Mouse (Mus musculus): ENCODE measurements around the gene Cbarp.
A peak's percentile ranks its signal among the peaks of the same experiment; 100 is the strongest.

Cbarp gene

DNA sequence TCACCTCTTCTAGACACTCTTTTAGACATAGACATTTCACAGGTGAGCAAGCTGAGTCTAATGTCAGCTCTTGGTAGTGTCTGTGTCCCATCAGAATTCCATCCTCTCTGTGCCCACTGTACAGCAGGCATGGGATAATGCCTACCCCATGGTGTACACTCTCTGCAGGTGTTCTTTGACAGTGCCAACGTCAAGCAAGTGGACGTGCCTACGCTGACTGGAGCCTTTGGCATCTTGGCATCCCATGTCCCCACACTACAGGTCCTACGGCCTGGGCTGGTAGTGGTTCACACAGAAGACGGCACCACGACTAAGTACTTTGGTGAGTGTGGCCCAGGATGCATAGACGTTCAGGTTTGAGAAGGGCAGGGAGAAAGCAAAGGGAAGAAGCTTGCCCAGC is 3.0 kb upstream of the Cbarp start:
- DNase-seq (ENCODE audit: low spot score in 2 of 2), result no peak

DNA sequence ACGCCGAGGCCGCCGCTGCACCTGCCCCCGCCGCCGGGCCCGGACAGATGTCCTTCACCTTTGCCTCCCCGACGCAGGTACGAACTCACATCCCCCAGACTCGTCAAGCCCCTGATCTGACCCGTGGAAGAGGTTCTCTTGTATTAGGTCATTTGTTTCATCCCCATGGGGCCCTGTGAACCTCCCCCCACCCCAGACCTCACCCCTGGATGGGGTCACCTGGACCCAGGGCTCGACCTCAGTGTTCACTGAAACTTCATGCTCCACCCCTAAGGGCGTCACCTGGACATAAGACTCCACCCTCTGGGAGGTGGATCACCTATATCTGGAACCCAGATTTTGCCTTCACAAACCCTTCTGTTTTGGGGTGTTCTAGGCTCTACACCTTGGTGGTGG is 1.9 kb upstream of the Cbarp start:
- DNase-seq (ENCODE audit: low spot score in 2 of 2), result no peak

DNA sequence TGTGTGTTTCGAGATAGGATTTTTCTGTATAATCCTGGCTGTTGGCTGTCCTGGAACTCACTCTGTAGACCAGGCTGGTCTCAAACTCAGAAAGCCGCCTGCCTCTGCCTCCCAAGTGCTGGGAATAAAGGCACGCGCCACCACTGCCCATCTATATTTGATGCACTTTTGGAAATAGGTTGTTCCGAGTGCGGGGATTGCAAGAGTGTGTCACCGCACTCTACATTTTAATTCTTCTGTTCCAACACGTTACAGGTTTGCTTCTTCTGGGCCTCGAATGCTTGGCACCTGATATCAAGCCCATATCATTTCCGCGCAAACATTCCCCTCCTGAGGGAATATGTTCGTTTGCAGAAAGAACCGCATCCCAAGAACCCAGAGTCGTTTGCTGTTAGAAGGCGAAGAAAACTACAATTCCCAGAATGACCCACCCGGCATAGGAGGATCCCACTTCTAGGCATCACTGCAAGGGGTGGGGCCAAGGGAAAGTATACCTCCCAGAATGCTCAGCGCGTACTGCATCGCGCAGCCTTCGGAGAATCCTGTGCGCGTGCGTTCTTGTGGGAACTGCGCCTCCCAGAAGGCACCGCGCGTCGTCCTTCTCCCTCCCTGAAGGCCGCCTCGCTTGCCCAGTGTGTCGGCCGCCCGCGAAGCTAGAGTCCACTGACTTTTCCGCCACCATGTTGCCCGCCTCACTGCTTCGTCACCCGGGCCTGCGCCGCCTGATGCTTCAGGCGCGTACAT is 1.3 kb upstream of the Cbarp start:
- DNase-seq (ENCODE audit: low spot score in 2 of 2), result peak in 1 of 2 experiments; percentile 89

DNA sequence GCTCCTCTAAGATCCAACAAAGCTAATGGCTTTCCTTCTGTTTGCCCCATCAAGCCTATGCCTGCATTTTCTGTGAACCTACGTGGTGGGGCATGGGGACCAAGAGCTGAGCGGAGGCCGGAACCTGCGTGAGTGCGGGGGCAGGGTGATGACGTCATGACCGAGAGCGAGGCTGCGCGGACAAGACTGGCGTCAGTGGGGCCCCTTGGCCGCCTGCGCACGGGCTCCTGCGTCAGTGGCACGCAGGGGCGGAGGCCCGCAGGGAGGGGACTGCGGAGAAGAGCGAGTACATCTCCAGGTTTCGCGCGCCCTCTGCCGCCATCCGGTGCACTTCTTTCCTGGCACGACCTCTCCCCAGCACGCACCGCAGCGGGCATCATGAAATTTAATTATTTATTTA is 608 bp upstream of the Cbarp start:
- DNase-seq (ENCODE audit: low spot score in 2 of 2), result peak; percentile 91 to 94

DNA sequence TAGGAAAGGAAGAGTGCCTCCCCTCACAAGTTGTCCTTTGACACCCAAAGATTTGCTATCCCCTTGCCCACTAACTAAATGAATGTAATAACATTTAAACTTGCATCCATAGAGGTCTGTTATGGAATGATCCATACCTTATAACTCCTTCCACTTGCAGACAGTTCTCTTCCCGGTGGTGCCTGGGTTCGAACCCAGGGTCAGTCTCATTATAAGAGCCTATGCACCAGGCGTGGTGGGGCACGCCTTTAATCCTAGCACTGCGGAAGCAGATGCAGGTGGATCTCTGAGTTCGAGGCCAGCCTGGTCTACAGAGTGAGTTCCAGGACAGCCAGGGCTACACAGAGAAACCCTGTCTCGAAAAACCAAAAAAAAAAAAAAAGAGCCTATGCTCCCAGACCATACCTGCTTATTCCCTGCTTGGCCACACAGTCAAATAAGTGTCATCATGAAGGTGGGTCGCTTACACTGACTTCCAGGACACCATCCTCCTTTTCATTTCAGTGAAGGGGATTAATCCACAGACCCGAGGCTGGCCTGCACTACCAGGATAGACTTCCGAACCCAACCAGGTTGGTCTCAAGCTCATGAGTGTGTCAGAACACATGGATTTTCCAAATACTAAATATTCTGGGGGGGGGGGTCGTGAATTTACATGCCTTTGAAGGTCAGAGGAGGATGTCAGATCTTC is 515 bp downstream of the Cbarp start:
- DNase-seq (ENCODE audit: low spot score in 2 of 2), result no peak

DNA sequence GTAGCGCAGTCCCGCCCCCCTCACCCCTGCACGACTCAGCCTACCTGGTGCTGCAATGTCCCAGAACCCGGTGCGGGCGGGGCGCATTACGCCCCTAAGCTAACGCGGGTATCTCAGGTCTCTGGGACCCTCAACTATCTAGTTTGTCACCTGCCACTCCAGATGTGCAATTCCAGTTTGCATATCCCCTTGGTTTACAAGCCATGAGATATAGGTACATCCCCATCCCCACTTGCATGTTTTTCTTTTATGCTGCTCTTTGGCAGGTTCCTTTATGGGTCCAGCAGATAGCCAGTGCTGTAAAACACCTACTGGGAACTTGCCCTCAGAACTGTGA is 1.2 kb downstream of the Cbarp start:
- no peak for DNase-seq (ENCODE audit: low spot score in 2 of 2)

DNA sequence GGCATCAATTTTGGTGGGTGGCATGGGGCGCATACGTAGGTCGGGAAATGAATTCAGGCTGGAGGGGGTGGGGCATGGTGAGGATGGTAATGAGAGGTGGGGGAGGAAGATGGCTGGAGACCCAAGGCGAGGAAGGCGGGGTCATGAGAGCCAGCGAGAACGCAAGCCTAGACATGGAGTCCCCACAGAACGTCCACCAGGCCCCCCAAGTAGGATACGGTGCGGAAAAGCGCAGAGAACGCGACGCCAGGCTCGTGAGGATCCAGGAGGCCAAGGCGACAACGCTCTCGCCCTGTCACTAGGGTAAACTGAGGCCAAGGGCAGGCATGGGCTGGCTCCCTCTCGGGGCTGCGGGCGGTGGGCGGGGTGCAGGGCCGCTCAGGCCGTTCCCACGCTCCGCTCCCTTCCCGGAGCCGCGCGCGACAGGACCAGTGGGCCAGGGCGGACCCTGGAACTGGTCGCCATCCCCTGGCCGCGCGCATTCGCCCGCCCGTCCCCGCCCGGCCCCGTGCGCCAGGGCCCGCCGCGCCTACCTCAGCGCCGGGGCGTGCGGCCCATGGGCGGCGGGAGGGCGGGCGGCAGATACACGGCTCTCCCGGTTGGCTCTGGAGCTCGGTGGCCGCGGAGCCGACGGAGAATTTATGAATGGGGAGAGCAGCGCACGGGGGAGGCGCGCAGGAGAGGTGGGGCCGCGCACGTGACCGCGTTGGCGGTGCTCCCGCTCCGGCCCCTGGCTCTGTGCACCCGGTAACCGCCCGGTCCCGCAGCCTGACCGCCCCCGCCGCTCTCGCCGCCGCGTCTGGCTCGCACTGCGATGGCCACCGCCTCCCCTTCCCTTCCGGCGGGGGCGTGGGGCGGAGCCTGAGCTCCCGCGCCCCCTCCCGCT is 1.8 kb downstream of the Cbarp start, which contains the start of gene Atp5d:
Atp5d (plus strand) TSS at position 80 of the 886 bp plus-strand sequence.
- DNase-seq (ENCODE audit: low spot score in 2 of 2), result no peak

DNA sequence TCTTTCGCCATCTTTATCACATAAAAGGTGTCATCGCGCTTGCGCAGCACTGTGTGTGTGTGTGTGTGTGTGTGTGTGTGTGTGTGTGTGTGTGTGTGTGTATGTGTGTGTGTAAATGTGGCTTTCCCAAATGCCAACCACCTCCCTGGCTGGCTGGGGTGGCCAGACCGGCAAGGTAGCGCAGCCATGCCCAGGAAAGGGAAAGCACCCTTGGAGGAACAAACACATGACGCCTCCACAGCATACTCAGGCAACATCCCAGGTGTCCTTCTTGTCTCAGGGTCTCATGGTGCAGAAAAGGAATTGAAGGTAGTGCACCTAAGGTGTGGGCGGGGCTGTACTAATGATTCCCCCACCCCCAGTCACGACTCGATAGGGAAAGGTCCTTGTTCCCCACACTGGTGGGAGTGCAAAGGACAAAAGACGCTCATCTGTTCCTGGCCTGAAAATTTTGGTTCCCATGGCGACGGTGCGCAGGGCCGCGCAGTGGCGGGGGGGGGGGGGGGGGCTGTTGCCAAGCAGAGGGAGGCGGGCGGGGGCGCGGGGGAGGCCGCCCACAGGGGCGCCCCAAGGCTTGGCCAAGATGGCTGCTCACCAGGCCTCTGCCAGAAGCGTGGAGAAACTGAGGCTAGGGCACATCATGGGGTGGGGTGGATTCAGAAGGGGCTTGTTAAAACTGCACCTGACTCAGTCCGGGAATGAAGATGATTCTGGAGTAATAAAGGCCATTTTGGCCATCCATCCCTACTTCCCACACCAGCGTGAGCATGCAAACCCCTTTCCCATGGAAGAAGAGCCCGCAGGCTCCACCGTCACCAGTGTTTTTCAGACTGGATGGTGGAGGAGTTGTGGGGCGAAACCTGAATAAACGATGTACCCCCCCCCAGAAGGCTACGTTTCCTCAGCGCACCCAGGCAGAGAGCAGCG is 2.7 kb downstream of the Cbarp start:
- no peak for DNase-seq (ENCODE audit: low spot score in 2 of 2)

DNA sequence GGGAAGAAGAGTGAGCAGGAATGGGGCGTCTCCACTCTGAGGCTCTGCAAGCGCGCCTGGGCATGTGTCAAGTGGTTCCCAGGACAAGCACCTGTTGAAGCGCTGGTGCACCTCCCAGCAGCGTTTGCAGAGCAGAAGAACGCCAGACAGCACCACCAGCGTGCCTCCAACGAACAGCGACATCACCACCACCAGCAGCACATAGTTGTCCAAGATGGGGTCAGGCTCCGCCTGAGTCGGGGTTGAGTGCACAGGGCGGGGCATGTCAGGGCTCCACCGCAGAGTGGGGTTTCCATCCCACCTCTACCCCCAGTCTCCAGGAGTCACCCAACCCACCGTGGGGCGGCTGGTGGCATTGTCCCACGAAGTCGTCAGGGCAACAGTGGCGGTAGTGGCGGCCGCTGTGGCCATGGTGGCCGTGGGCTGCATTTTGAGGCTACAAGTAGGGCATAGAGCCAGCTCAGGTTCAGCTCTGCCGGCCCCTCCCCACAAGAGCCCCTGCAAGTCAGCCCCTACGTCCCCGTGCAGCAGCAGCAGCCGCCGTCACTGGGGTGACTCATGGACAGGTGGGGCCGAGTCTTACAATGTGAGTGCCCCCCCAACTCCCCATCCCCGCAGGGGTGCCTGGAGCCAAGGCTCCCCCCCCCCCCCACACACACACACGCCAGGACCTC is 3.5 kb downstream of the Cbarp start:
- DNase-seq (ENCODE audit: low spot score in 2 of 2), result no peak

DNA sequence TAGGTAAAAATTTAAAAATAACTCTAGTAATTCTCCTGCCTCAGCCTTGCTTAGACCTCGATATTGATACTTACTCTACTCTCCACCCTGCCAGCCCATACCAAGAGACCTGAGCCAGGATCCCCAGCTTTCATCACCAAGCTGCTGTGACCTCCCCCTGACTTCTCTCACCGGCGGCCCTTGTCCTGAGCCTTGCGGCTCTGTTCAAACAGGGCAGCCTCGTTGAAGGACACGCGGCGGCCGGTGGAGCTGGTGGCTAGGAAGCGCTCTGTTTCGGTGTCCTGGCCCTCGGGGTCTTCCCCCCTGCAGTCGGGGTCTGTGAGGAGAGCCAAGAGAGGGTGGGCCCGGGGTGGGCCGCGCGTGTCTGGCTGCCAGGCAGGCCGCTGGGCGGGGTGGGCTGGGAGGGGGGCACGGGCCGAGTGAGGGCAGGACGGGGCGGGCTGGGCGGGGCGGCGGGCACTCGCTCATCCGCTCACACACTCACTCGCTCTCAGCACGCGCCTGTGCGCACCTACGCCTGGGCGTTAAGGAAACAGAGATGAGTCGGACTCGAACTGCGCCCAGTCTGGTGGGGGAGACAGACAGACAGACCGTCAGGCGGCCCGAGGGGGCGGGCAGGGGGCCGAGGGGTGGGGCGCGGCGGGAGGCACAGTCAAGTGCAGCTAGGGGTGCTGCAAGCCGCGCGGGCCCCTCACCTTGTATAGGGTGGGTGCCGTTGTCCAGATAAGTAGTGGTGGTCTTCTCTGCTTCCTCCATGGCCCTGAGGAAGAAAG is 4.3 kb downstream of the Cbarp start:
- DNase-seq (ENCODE audit: low spot score in 2 of 2), result no peak

DNA sequence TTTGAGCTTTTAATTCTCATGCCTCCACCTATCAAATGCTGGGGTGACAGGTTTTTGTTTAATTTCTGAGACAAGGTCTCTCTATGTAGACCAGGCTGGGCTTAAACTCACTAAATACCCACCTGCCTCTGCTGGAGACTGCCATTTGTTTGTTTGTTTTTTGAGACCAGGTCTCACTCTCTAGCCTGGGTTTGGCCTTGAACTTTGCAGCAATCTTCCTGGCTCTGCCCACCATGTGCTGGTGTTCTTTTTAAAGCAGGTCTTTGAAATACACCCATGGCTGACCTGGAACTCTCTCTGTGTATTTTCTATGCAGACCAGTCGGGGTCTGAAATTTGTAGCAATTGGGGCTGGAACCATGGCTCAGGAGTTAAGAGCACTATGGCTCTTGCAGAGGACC is 5.0 kb downstream of the Cbarp start:
- DNase-seq (ENCODE audit: low spot score in 2 of 2), result no peak

DNA sequence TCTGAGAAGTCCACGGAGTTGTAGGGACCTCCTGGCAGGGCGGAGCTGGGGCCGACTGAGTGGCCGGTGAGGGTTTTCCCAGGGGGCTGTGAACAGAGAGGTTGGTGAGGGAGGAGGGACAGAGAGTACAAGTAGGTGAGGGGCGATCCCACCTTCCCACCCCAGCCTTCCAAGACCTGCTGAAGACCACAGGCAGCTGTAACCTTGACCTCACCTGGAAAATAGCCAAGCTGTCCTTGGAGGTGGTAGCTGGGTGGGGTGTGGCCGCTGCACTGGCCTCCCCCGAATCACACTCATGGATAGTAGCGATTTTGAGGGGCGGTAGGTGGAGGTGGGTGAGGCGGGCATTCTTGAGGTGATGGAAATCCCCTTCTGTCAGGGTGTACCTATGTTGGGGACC is 5.5 kb downstream of the Cbarp start:
- no peak for DNase-seq (ENCODE audit: low spot score in 2 of 2)

DNA sequence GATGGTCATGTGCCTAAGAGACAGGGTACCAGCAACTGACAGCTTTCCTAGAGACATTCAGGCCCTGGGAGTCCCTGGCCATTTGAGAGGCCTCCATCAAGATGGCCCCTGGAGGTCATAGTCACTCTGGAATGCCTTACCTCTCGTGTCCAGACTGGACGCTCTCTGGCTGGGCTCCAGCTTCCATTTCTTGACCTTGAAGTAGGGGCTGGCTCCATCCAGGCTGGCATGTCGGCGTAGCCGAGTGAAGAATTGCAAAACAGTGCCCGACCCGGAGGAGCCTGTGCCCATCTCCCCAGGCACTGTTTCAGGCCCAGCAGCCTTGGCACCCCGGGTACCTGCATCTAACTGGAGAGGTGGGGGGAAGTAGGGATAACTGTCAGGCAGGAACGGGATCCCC is 6.2 kb downstream of the Cbarp start:
- no peak for DNase-seq (ENCODE audit: low spot score in 2 of 2)

DNA sequence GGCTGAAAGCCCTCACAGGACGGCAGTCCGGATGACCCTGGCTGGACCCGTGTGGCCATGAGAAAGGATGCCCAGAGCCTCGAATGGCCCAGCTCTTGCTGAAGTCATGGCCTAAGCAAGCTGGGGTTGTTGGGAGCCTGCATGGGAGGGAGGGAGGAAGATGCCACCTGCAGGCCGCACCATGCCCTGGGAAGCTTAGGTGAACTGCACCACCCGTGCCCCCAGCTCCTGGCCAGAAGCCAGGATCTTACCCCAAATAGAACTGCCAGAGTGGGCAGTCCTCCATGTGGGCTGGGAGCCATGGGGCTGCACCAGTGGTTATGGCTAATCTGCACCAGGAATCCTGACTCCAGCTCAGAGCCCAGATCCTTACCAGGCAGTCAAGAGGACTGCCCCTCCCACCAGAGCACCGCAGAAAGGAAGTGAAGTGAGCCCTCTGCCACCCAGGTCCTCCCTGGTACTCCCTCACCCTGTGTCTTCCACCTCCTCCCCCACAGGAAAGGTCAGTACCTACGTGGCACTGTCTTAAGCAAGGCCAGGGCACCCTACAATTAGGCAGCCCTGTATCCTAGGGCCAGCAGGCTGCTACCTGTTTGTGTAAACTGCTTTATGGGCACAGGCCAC is 7.3 kb downstream of the Cbarp start:
- DNase-seq (ENCODE audit: low spot score in 2 of 2), result no peak

DNA sequence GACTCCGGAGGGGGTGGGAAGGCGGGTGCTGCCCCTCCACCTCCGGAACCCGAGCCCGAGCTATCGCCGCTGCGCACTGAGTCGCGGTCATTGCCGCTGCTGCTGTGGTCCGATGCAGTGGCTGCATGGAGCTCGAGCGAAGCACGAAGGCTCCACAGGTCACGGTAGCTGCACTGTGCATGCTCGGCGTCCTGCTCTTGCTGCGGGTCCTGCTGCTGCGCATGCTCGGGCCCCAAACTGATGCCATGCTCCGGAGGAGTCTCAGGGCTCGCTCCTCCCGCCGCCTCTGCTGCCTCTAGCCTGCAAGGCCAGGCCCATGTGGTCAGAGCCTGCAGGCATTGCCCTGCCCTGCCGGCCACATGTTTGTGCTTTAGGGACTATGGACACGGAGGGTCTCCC is 8.7 kb downstream of the Cbarp start:
- no peak for DNase-seq (ENCODE audit: low spot score in 2 of 2)

DNA sequence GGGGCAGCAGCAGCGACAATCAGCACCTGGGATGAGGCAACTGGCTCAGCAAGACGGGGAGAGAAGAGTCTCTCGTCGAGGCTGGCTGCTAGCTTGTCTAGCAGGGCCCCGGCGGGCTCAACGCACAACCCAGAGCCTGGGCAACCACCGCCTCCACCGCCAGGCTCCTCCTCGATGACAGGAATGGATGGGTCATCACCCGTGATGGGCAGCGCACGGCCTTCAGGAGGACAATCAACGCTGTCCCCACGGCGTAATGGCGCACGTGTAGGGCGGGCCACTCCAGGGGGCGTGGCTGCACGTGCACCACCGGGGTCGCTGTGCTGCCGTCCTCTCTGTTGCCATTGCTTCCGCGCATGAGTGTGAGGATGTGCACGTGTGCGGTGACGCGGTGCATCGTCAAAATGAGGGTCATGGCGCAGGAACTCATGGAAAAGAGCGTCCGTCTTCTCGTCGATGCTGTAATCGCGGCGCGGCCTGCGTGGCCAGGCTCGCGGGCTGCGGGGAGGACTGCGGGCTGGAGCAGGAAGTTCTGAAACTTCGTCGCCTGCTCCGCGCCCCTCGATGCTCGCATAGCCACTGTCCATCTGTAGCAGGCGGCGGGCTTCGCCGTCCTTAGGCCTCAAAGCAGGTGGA is 9.2 kb downstream of the Cbarp start:
- no peak for DNase-seq (ENCODE audit: low spot score in 2 of 2)

DNA sequence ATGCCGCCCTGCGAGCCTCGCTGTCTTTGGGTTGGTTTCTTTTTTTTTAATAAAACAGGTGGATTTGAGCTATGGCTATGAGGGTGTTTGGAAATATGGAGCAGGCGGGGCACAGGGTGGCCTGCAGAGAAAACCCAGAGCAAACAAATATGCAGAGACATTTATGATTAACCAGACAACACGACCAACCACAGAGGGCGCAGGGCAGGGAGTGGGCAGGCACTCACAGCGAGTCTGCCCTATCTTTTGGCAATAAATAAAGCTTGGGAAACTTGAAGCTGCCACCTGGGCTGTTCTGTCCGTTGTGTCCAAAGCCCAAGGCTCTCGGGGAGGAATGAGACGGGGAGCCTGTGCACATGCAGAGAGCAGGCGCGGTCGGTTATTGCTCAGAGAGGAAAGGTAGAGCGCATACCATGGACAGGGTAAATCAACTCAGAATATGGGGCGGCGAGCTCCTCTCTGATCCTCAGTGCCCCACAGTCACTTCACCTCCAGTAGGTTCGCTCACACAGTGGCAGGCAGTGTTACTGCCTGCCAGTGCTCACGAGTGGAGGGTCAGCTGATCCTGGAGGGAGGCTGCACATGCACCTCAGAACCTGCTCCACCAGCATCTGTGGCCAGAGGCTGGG is 10.1 kb downstream of the Cbarp start:
- no peak for DNase-seq (ENCODE audit: low spot score in 2 of 2)

DNA sequence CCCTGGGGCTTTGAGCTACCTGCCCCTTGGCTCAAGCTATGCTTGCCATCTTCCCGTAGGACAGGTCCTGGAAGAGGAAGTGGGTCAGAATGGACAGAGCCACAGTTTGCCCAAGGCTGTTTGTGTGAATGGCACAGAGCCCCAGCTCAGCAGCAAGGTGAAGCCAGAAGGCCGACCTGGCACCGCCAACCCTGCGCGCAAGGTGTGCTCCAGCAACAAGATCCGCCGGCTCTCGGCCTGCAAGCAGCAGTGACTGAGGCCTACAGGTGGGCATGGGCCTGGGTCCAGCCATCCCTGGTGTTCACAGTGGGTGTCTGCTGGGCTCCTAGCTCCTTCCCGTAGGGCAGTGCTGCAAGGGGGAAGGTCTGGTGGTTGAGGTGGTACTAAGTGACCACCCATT is 10.8 kb downstream of the Cbarp start:
- no peak for DNase-seq (ENCODE audit: low spot score in 2 of 2)

DNA sequence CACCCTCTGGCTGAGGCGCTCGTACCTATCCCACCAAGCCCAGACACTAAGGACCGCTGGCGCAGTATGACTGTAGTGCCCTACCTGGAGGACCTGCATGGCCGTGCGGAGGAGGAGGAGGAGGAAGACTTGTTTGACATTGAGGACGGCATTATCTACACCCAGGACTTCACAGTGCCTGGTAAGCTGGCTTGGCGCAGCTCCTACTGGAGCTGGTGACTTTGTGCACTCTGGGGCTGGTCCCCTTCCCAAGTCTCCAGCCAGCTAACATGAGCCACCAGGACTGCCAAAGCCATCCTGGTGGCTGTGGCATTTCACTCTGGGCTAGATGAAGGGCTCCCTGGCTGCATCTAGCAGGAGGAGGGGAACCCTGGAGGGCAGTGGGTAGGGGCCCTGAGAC is 12.7 kb downstream of the Cbarp start:
- no peak for DNase-seq (ENCODE audit: low spot score in 2 of 2)
